Comparison of ENCODE assay signal across 8 mouse cellular contexts in genomic region chr5:123345853-123346654, GRCm38 (mm10). TPM values are rescaled to one million over a fixed set of nuclear protein-coding genes. Genes with fewer than 3 reads are reported as not detected.
A peak's percentile ranks its signal among the peaks of the same experiment; 100 is the strongest.
DNase-seq lines count a peak whose midpoint lies in the region; ATAC-seq and TF ChIP-seq lines count a peak whose summit lies in the region.

No protein-coding gene starts in this region.

- H3K27me3 ChIP-seq in limb, embryonic 14.5 days (ENCODE audit: control insufficient read depth, insufficient read depth, low read length) = no peaks in the 10 kb centered on the region
- no peaks in the 10 kb centered on the region for H3K27me3 ChIP-seq in midbrain, embryonic 16.5 days (ENCODE audit: control insufficient read depth, insufficient read depth, low read depth, low read length)

- H3K36me3 ChIP-seq in limb, embryonic 14.5 days (ENCODE audit: control insufficient read depth, insufficient read depth, low read length) = no peaks in the 10 kb centered on the region; the same call in 1 of the 2 replicates
- H3K36me3 ChIP-seq in midbrain, embryonic 16.5 days (ENCODE audit: control insufficient read depth, insufficient read depth, low read length) = no peaks in the 10 kb centered on the region

- no peak for TF ChIP-seq POLR2A in limb, embryonic 14.5 days (IDR thresholded peaks at IDR 0.05; ENCODE audit: borderline replicate concordance, extremely low read depth, insufficient read depth, insufficient read length)

- DNase-seq in layer of hippocampus, adult 11-12 months (ENCODE audit: low spot score) = peak; percentile 52
- DNase-seq in layer of hippocampus, adult 9-10 months (ENCODE audit: low spot score) = no peak
- peak; percentile 24 for DNase-seq in embryo, embryonic 11.5 days (ENCODE audit: low read depth, low spot score)
- DNase-seq in heart, adult 11 months = peak; percentile 98
- peak; percentile 80 for DNase-seq in kidney, adult 11 months
- peak; percentile 73 for DNase-seq in limb, embryonic 14.5 days (ENCODE audit: low spot score)
- DNase-seq in spleen, postnatal 4 days (ENCODE audit: low spot score in 2 of 2) = peak; percentile 60 to 77

- peak overlapping the region; percentile 81 for H3K4me2 ChIP-seq in limb, embryonic 14.5 days (replicated peaks; ENCODE audit: low read depth, low read length, severe bottlenecking)
- H3K4me2 ChIP-seq in midbrain, embryonic 16.5 days (ENCODE audit: low read length) = peak overlapping the region; percentile 96

- ATAC-seq in limb, embryonic 14.5 days (ENCODE audit: low FRiP score, low read depth) = peak; percentile 46
- ATAC-seq in midbrain, embryonic 16.5 days = peak; percentile 31

- peak overlapping the region; percentile 97 for H3K27ac ChIP-seq in limb, embryonic 14.5 days (replicated peaks; ENCODE audit: low read depth, low read length)
- H3K27ac ChIP-seq in midbrain, embryonic 16.5 days (ENCODE audit: low read length) = peak overlapping the region; percentile 98

- WGBS in limb, embryonic 14.5 days = 2% methylated on average over 22 of the region's 22 CpGs
- 2% methylated on average over 22 of the region's 22 CpGs for whole genome bisulfite sequencing in midbrain, embryonic 16.5 days

- H3K9ac ChIP-seq in limb, embryonic 14.5 days (ENCODE audit: low read depth, low read length, severe bottlenecking) = peak overlapping the region; percentile 95
- H3K9ac ChIP-seq in midbrain, embryonic 16.5 days (ENCODE audit: low read depth, low read length) = peak overlapping the region; percentile 96

- no peaks in the 10 kb centered on the region for H3K9me3 ChIP-seq in limb, embryonic 14.5 days (ENCODE audit: control insufficient read depth, low read length)
- H3K9me3 ChIP-seq in midbrain, embryonic 16.5 days (replicated peaks; ENCODE audit: control insufficient read depth, low read length, poor library complexity, severe bottlenecking) = no peaks in the 10 kb centered on the region

- H3K4me3 ChIP-seq in limb, embryonic 14.5 days (replicated peaks; ENCODE audit: low read length) = peak overlapping the region; percentile 91
- H3K4me3 ChIP-seq in midbrain, embryonic 16.5 days (ENCODE audit: low read depth, low read length) = peak overlapping the region; percentile 88

- H3K4me1 ChIP-seq in limb, embryonic 14.5 days (ENCODE audit: control insufficient read depth, insufficient read depth, low read length) = peaks cover 12% of the 10 kb centered on the region
- H3K4me1 ChIP-seq in midbrain, embryonic 16.5 days (ENCODE audit: control insufficient read depth, insufficient read depth, low read length) = peaks cover 24% of the 10 kb centered on the region

RNA-seq across cellular contexts. Expression of gene Bcl7a, which starts 2.4 kb away (rescaled TPM):
- polyA plus RNA-seq in limb, embryonic 14.5 days (2012; rRNA removed) = 28.3 and 31.4 TPM in 2 replicates
- 20.1 and 25.4 TPM in 2 replicates for polyA plus RNA-seq in limb, embryonic 14.5 days (2014; fragmentation: Nextera tagmentation; extraction: Ambion mirVana)
- polyA plus RNA-seq in midbrain, embryonic 16.5 days (2015; fragmentation: Nextera tagmentation; extraction: Ambion mirVana) = 34.1 and 36.7 TPM in 2 replicates

RNA-seq across cellular contexts. Expression of gene Mlxip, which starts 48.5 kb away (rescaled TPM):
- 28.3 and 37.8 TPM in 2 replicates for polyA plus RNA-seq in limb, embryonic 14.5 days (2012; rRNA removed)
- 16.5 and 19.7 TPM in 2 replicates for polyA plus RNA-seq in limb, embryonic 14.5 days (2014; fragmentation: Nextera tagmentation; extraction: Ambion mirVana)
- 15.5 and 19.0 TPM in 2 replicates for polyA plus RNA-seq in midbrain, embryonic 16.5 days (2015; fragmentation: Nextera tagmentation; extraction: Ambion mirVana)
